Mouse (Mus musculus) kidney, postnatal 36 days (tissue): ENCODE measurements around the gene Itga11.
A peak's percentile ranks its signal among the peaks of the same experiment; 100 is the strongest.

ENCODE experiments used
- DNase-seq, 2 experiments: peaks; one replicate each; pipeline ENCODE4 v3.0.0; 2021 to 2022; ENCODE audit warnings: mixed read lengths in 2 of 2

Gene Itga11

DNA sequence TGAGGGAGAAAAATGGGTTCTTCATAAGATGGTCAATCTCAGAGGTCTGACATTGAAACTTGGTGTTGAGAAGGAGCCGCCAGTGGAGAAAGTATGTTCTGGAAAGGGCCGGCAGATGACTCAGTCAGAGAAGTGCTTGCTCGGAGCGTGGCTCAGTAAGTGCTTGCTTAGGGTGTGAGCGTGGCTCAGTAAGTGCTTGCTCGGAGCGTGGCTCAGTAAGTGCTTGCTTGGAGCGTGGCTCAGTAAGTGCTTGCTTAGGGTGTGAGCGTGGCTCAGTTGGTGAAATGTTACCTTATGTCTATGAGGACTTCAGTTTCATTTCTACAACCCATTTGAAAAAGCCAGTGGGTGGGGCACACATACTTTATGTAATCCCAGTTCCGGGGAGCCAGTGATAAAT lies 12.1 kb downstream of the Itga11 start:
- no peak for DNase-seq

DNA sequence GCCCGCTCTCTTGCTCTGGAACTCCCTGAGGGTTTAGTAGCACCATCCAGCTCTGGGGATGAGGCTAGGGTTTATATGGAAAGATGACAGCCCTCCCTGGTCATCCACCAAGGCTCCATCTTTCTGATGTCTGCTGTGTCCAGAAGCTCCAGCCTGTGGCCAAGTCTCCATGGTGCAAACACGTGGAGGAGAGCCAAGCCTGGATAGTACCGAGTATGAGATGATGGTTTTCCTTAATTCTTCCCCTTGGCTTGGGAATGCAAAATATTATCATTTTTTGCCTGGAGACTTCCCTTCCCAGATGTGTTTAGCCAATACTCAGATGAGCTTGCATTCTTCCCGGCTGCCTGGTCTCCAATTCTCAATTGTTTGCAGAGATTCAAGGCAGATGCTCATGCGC lies 16.4 kb downstream of the Itga11 start:
- no peak for DNase-seq

- DNase-seq: no peak
Measured at GRCm38 (mm10) chr9:62695210-62695609, 17.6 kb downstream of the Itga11 start.

DNA sequence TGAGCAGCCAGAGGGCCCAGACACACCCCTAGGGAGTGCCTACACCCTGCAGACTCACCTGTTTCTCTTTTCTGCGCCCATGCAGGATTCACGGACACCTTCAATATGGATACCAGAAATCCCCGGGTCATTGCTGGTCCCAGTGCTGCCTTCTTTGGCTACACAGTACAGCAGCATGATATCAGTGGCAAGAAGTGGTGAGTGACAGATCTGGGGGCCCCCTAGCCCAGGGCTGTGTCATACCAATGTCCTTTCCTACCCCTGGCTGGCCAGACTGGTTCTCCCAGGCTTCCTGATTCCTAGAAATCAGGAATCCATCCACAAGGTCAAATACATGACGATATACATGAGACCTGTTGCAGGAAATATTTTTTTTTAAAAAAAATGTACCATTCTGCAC lies 19.2 kb downstream of the Itga11 start:
- no peak for DNase-seq

- DNase-seq: no peak
Measured at GRCm38 (mm10) chr9:62707267-62707666, 29.6 kb downstream of the Itga11 start.

DNA sequence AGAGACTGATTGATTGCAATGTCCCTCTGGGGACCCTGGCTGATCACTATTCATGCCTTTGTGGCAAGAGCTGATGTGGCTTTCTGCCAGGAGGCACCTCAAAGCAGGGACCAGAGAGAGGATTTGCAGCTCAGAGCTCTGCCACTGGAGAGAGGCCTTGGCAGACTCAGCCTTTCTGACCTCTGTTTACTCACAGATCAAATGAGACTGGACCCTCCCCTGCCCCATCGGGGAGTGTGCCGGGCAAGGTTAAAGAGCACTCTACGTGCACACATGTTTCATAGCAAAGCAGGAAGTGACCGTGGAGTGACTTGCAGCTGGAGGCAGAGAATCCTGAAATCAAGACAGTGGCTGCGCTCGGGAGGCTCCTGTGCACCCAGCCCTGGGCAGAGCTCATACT lies 30.2 kb downstream of the Itga11 start:
- DNase-seq: peak in 1 of 2 experiments; percentile 8

DNA sequence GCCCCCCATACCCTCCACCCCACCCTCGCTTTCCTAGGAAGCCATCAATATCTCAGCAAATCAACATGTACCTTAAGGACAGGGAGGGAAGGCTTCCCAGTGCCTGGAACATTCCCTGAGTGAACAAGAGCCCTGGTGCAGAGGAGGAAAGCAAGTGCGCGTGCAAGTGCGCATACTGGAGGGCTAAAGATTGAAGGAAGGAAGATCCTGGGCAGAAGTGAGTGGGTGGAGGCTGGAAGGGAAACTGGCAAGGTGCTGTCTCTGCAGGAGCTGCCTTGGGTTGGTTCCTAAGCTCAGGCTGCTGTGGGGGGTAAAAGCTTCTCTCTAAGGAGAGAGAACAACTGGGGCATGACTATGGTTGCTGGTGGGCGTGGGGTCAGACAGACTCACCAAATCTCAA lies 32.4 kb downstream of the Itga11 start:
- DNase-seq: no peak

- DNase-seq: no peak
Measured at GRCm38 (mm10) chr9:62712374-62712773, 34.7 kb downstream of the Itga11 start.

DNA sequence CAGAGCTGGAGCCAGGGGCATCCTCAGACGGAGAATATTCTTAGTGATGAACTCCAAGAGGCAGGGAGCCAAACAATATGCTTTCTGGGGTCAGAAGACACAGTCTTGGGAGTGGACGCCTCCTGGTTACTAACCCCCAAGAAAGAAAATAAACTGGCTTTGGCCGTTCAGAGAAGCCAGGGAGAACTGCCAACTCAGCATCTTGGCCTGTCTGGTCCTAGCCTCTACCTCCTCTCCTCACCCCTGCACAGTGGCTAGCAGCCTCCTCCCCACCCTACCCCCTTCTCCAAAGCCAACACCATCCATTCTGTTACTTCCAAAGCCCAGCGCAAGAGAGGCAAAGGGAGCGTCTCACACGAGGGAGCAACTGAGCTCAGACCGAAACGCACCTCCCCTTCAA lies 35.4 kb downstream of the Itga11 start:
- DNase-seq: no peak

- no peak for DNase-seq
Measured at GRCm38 (mm10) chr9:62714336-62714735, 36.7 kb downstream of the Itga11 start.

- DNase-seq: no peak
Measured at GRCm38 (mm10) chr9:62717982-62718381, 40.4 kb downstream of the Itga11 start.

- no peak for DNase-seq
Measured at GRCm38 (mm10) chr9:62721791-62722190, 44.2 kb downstream of the Itga11 start.

DNA sequence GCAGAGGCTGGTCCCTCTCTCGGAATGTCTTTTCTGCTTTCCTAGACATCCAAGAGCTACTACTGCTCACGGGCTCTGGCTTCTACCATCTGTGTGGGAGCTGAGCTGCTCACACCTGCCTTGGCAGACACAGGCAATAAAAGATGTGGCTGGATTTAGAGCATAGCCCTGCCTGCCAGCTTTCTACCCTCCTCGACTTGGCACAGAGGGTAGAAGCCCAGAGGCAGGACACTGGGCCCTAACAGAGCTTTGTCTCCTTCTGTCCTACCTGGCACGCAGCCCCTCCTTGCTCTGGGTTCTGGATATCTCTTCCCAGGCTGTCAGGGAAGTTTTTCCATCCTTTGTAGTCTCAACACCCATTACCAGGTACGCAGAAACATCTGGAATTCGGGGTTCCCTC lies 45.1 kb downstream of the Itga11 start:
- no peak for DNase-seq

GRCm38 (mm10) chr9:62724175-62724574 lies 46.5 kb downstream of the Itga11 start:
- no peak for DNase-seq

DNA sequence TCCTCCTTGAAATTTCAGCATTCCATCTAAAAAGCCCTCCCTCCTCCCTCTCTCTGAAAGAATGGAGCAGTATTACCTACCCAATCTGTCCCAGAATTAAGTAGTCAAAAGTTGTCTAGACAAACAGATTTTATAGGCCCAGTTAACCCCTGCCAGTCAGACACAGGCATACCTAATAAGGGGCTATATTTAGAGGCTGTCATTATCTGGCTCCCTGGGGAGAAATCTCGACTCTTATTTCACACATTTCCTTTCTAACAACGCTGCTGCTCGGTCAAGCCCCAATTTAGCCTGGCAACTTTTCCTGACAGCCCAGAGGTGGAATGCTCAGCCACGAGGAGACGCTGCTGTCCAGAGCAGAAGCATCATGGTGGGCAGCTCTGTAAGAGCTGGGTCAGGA lies 47.6 kb downstream of the Itga11 start:
- no peak for DNase-seq

- peak in 1 of 2 experiments; percentile 15 for DNase-seq
Measured at GRCm38 (mm10) chr9:62726472-62726871, 48.8 kb downstream of the Itga11 start.

DNA sequence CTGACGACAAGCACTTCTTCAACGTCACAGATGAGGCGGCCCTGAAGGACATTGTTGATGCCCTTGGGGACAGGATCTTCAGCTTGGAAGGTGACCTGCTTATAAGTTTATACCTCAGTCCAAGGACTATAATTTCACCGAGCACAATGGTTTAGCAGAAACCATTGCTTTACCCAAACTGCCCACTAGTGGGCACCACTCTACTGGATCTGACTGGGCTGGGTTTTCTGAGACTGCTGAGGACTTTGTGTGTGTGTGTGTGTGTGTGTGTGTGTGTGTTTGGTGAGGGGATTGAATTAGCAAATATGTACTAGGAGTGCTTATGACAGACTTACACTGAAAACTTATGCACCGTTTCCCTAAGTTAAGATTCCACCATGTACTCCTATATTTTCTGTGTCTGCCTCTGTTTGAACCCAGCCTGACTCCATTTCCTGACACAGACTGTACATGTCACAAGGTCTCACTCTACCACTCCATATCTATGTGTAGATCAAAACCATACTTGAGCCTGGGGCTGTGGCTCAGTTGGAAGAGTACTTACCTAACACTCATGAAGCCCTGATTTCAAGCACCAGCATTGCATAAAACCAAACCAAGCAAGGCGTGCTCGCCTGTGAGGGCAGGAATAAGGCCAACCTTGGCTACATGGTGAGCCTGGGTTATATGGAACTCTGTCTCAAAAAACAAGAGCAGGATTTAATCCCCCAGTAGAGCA lies 67.1 kb downstream of the Itga11 start:
- DNase-seq: peak; percentile 29 to 79

- peak; percentile 32 to 69 for DNase-seq
Measured at GRCm38 (mm10) chr9:62746646-62747045, 69.0 kb downstream of the Itga11 start.

DNA sequence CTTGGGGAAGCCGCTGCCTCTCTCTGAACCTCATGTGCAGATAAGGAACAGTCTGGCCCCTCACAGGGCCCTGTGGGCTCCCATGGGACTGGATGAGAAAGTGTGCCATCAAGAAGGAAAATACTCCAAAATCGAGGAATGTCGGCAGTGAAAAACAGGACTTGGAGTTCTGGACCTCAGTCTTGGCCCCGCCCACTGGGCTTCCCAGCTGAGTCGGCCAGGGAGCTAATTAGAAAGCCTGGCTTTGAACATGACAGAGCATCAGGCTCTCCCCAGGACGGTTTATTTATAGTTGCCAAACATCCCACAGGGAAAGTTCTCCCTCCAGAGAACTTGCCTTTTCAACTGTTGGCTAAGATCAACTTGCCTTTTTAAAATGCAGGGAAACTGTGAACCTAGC lies 72.0 kb downstream of the Itga11 start:
- DNase-seq: peak; percentile 32 to 43

DNA sequence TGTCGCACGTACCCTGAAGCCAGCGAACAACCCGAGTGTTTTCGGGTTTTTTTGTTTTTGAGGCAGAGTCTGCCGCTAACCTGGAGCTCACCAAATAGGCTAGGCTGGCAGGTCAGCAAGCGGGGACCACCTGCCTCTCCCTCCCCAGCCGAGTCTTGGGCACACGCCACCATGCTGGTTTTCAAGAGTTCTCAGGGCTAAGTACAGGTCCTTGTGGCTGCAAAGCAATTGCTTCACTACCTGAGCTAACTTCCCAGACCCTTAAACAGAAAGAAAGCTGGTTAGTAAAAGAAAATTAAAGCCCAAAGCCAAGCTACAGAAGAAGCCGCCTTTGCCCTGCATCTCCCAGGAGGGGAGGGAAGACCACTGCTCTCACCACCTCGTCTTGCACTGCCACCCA lies 72.8 kb downstream of the Itga11 start:
- DNase-seq: no peak

DNA sequence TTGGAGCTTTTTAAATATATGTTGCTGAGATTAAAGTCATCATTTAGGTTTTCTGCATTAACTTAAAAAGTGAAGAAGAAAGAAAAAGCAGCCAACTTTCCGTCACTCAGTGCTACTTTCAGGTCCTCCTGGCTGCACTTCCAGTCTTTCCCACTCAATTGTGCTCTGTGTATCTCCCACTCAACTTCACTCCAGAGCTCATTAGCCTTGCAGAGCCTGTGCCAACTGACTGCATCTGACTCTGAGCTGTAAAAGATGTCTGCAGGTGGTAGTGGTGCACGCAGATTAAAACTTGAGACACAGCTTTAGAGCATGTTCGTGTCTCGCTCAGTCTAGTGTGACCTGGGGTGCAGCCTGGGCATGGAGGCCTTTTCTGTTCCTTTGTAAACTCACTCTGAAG lies 80.7 kb downstream of the Itga11 start:
- no peak for DNase-seq

- DNase-seq: peak in 1 of 2 experiments; percentile 12
Measured at GRCm38 (mm10) chr9:62759601-62760000, 82.0 kb downstream of the Itga11 start.

GRCm38 (mm10) chr9:62763478-62763877 lies 85.9 kb downstream of the Itga11 start:
- no peak for DNase-seq

DNA sequence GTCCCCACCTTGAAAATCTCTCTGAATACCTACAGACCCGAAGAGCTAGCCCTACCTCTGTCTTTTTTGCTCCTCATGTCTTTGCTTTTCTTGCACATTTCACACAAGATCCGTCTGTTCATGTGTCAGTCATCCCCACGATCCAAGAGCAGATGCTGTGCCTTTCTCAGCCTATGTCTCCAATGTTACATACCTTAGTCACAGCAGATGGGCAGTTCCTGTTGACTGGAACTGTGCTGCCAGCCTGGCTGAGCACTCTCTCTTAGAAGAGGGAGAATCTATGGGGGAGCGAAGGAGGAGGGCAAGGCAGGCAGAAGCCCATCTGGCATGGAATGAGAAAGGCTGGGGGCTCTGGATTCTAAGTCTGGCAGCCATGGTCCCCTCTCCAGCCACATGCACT lies 87.7 kb downstream of the Itga11 start:
- DNase-seq: no peak

DNA sequence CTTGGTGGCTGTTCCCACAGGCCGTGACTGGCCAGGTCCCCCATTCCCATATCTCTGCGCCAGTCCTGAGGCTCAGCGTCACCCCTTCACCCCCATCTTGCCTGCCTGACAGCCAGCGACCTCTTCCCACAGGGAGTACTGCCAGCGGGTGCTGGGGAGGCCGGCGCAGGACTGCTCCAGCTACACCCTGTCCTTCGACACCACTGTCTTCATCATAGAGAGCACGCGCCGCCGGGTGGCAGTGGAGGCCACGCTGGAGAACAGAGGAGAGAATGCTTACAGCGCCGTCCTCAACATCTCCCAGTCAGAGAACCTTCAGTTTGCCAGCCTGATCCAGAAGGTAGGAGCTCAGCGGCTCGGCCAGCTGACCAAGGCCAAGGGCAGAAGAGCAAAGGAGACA lies 89.8 kb downstream of the Itga11 start:
- DNase-seq: no peak
